Mouse (Mus musculus) NIH3T3 (cell line): Measurements from ENCODE around the gene Taf3.

ENCODE experiments used
- DNase-seq: peaks from one replicate; pipeline ENCODE4 v3.0.0-alpha.2; 2012; ENCODE audit warnings: low read depth

The Taf3 gene

GRCm38 (mm10) chr2:9875676-9876357 is 172.6 kb downstream of the Taf3 start:
- DNase-seq = no peak

- DNase-seq = no peak
Measured at GRCm38 (mm10) chr2:9875220-9875619, 173.2 kb downstream of the Taf3 start.

- no peak for DNase-seq
Measured at GRCm38 (mm10) chr2:9874467-9875219, 173.8 kb downstream of the Taf3 start.

DNA sequence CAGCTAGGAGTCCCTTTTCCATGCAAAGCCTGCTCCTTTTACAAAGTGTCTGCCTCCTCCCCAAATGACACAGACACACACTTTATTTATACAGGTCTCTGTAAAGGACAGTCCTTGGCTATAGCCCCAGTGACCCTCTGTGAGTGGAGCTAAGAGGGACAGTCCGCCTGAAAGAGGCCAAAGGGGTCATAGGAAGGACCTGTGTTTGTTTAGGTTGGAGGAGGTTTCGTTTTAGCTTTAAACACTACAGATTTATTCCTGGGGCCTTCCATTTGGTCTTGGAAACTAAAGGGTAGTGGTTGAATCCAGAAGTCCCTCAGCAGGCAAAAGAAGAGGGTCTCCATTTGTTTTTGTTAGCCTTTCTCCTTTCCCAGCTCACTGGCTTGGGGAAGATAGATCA is 174.6 kb downstream of the Taf3 start:
- no peak for DNase-seq

DNA sequence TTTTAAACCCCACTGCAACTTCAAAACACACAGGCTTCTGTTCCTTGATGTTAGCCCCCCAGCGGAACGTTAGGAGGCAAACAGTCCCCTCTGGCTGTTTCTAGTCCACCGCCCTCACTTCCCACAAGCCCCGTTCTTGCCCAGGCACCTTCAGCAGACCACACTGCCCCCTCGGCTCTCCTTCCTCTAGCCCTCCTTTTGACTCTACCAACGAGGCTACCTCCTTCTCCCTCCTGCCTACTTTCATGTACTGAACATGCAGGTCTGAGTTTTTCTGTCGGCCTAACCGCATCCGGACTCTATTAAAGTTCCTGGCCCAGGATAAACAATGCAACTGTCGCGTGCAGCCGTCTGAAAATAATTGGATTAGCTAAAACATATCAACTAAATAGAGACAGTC is 175.7 kb downstream of the Taf3 start:
- no peak for DNase-seq

- no peak for DNase-seq
Measured at GRCm38 (mm10) chr2:9871798-9872197, 176.6 kb downstream of the Taf3 start.

DNA sequence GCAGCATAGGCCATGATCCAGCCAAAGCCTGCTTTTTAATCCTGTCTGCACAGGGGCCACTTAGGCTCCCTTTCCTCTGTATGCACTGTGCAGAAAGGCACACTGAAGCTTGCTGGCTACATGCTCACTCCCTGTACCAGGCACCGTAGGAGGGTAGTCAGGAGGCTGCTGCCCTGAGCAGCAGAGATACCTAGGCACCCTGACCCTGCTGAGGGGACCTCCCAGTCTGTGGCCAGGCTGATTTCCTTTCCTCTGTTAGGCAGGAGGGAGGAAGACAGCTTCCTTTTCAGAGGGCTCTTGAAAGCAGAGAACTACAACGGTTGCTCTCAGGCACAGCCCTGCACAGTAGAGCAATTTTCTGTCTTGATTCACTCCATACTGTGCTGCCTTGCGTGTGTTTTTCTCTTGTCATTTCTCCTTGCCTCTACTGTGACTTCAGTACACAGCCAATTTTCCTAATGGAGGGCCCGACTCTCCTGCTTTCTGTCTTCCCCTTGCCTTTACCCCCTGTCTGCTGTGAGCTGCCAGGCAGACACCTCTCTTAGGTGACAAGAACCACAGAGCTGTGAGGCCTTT is 177.2 kb downstream of the Taf3 start:
- no peak for DNase-seq

DNA sequence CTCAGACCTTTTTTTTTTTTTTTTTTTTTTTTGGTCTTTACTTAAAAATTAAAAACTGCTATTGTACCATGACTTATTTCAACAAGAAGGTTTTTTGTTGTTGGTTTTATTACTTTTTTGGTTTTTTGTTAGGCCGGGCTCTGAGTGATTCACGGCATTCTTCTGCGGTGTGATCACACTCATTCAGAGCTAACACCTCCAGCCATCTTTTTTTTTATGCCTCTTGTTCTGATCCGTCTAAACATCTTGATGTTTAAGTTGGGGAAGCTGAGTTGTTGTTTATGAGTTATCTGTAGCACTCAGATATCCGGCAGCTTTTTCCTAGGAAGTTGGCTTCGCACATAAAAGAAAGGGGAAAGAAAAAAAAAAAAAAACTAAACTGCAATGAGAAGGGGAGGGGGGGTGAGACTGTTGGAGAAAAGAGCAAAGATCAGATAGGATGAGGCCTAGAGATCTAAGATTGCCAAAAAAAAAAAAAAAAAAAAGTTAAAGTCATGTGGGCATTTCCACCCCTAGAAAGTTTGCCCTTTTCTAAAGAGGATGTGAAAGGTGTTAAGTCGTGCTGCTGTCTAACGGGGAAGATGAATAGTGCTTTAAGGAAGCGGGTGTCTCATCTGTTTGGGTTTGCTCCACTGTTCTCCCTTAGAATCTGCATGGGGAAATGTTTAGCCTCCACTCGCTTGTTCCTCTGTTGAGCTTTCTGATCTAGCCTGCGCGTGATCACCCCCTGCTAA is 181.1 kb downstream of the Taf3 start:
- DNase-seq = peak; percentile 18
